23 mouse cellular contexts compared by ENCODE assay signal in genomic region chr11:37913161-37913560, GRCm38 (mm10).
A peak's percentile ranks its signal among the peaks of the same experiment; 100 is the strongest.
DNase-seq lines count a peak whose midpoint lies in the region; ATAC-seq and TF ChIP-seq lines count a peak whose summit lies in the region.
"Had no signal": no experiment of that assay in that cellular context is flagged by ENCODE, and none has a peak within 500 bp of the region (broad histone marks: within the 10 kb centered on the region; RNA-seq: fewer than 3 reads in every experiment).

No protein-coding gene starts in this region.

- TF ChIP-seq RAD21 in MEL (IDR thresholded peaks at IDR 0.05; ENCODE audit: low read depth, low read length): no peak

- no peaks in the 10 kb centered on the region for H3K4me1 ChIP-seq in embryonic facial prominence, embryonic 14.5 days (ENCODE audit: control insufficient read depth, insufficient read depth, low read length)
- no peaks in the 10 kb centered on the region for H3K4me1 ChIP-seq in embryonic facial prominence, embryonic 10.5 days
- H3K4me1 ChIP-seq in limb, embryonic 14.5 days (ENCODE audit: control insufficient read depth, insufficient read depth, low read length): no peaks in the 10 kb centered on the region
- H3K4me1 ChIP-seq in limb, embryonic 10.5 days: no peaks in the 10 kb centered on the region
- H3K4me1 ChIP-seq in MEL (ENCODE audit: control insufficient read depth in 1 of 2, insufficient read depth in 2 of 2, low read length in 2 of 2): no peaks in the 10 kb centered on the region
- H3K4me1 ChIP-seq in midbrain, embryonic 13.5 days (replicated peaks): no peaks in the 10 kb centered on the region
- H3K4me1 ChIP-seq: embryonic facial prominence, embryonic 12.5 days; forebrain, embryonic 12.5 days; hindbrain, embryonic 13.5 days had no signal

- ATAC-seq in embryonic facial prominence, embryonic 14.5 days (ENCODE audit: low read depth): no peak
- ATAC-seq in limb, embryonic 14.5 days (ENCODE audit: low FRiP score, low read depth): no peak
- no peak for ATAC-seq in midbrain, embryonic 13.5 days
- ATAC-seq: forebrain, postnatal 0 days; hindbrain, embryonic 16.5 days; inflammation-experienced regulatory T-cells, adult 6 months; intestine, embryonic 16.5 days had no signal

- TF ChIP-seq POLR2A in limb, embryonic 14.5 days (IDR thresholded peaks at IDR 0.05; ENCODE audit: borderline replicate concordance, extremely low read depth, insufficient read depth, insufficient read length): no peak
- TF ChIP-seq POLR2A in MEL (IDR thresholded peaks at IDR 0.05; ENCODE audit: control insufficient read depth in 1 of 2, insufficient read depth in 1 of 2, low read depth in 1 of 2, low read length in 2 of 2, poor library complexity in 1 of 2): no peak

- no peaks in the 10 kb centered on the region for H3K9me3 ChIP-seq in embryonic facial prominence, embryonic 14.5 days (ENCODE audit: control insufficient read depth, low read length)
- no peaks in the 10 kb centered on the region for H3K9me3 ChIP-seq in embryonic facial prominence, embryonic 10.5 days
- H3K9me3 ChIP-seq in limb, embryonic 14.5 days (ENCODE audit: control insufficient read depth, low read length): no peaks in the 10 kb centered on the region
- H3K9me3 ChIP-seq in limb, embryonic 10.5 days (replicated peaks): no peaks in the 10 kb centered on the region
- H3K9me3 ChIP-seq in MEL (replicated peaks; ENCODE audit: insufficient read depth, low read length): no peaks in the 10 kb centered on the region
- no peaks in the 10 kb centered on the region for H3K9me3 ChIP-seq in midbrain, embryonic 13.5 days
- H3K9me3 ChIP-seq: embryonic facial prominence, embryonic 12.5 days; forebrain, embryonic 12.5 days; hindbrain, embryonic 13.5 days had no signal

- H3K9ac ChIP-seq in embryonic facial prominence, embryonic 14.5 days (ENCODE audit: low read depth, low read length): no peak overlapping the region
- H3K9ac ChIP-seq in limb, embryonic 14.5 days (ENCODE audit: low read depth, low read length, severe bottlenecking): no peak overlapping the region
- H3K9ac ChIP-seq in MEL (ENCODE audit: control insufficient read depth, low read depth, low read length, poor library complexity, severe bottlenecking): no peak overlapping the region
- no peak overlapping the region for H3K9ac ChIP-seq in midbrain, embryonic 13.5 days (replicated peaks)
- H3K9ac ChIP-seq: embryonic facial prominence, embryonic 12.5 days; forebrain, embryonic 12.5 days; forebrain, postnatal 0 days; hindbrain, embryonic 13.5 days had no signal

- no peak overlapping the region for H3K4me2 ChIP-seq in embryonic facial prominence, embryonic 14.5 days (ENCODE audit: low read depth, low read length)
- no peak overlapping the region for H3K4me2 ChIP-seq in limb, embryonic 14.5 days (replicated peaks; ENCODE audit: low read depth, low read length, severe bottlenecking)
- no peak overlapping the region for H3K4me2 ChIP-seq in midbrain, embryonic 13.5 days (replicated peaks)
- H3K4me2 ChIP-seq: embryonic facial prominence, embryonic 12.5 days; forebrain, embryonic 12.5 days; heart, embryonic 11.5 days; hindbrain, embryonic 13.5 days had no signal

- H3K27me3 ChIP-seq in embryonic facial prominence, embryonic 14.5 days (replicated peaks; ENCODE audit: control insufficient read depth, insufficient read depth, low read length): no peaks in the 10 kb centered on the region
- H3K27me3 ChIP-seq in embryonic facial prominence, embryonic 10.5 days (replicated peaks; ENCODE audit: low read depth, poor library complexity, severe bottlenecking): no peaks in the 10 kb centered on the region
- no peaks in the 10 kb centered on the region for H3K27me3 ChIP-seq in limb, embryonic 14.5 days (ENCODE audit: control insufficient read depth, insufficient read depth, low read length)
- no peaks in the 10 kb centered on the region for H3K27me3 ChIP-seq in limb, embryonic 10.5 days (ENCODE audit: low read depth, poor library complexity, severe bottlenecking)
- H3K27me3 ChIP-seq in MEL (ENCODE audit: control insufficient read depth in 1 of 2, insufficient read depth in 2 of 2, low read length in 2 of 2): no peaks in the 10 kb centered on the region
- no peaks in the 10 kb centered on the region for H3K27me3 ChIP-seq in midbrain, embryonic 13.5 days
- H3K27me3 ChIP-seq: embryonic facial prominence, embryonic 12.5 days; forebrain, embryonic 12.5 days; hindbrain, embryonic 13.5 days had no signal

- 45% methylated on average over 2 of the region's 2 CpGs for WGBS in embryonic facial prominence, embryonic 14.5 days
- WGBS in embryonic facial prominence, embryonic 10.5 days: 84% methylated on average over 2 of the region's 2 CpGs
- 63% methylated on average over 2 of the region's 2 CpGs for WGBS in limb, embryonic 14.5 days
- 95% methylated on average over 2 of the region's 2 CpGs for WGBS in limb, embryonic 10.5 days
- 86% methylated on average over 2 of the region's 2 CpGs for WGBS in midbrain, embryonic 13.5 days

- H3K27ac ChIP-seq in embryonic facial prominence, embryonic 14.5 days (replicated peaks; ENCODE audit: low read depth, low read length): no peak overlapping the region
- H3K27ac ChIP-seq in embryonic facial prominence, embryonic 10.5 days (replicated peaks): no peak overlapping the region
- H3K27ac ChIP-seq in limb, embryonic 14.5 days (replicated peaks; ENCODE audit: low read depth, low read length): no peak overlapping the region
- H3K27ac ChIP-seq in limb, embryonic 10.5 days: no peak overlapping the region
- no peak overlapping the region for H3K27ac ChIP-seq in MEL (ENCODE audit: control insufficient read depth, low read depth, low read length)
- no peak overlapping the region for H3K27ac ChIP-seq in midbrain, embryonic 13.5 days
- H3K27ac ChIP-seq: embryonic facial prominence, embryonic 12.5 days; forebrain, embryonic 12.5 days; gastrocnemius, adult 2 months; hindbrain, embryonic 13.5 days had no signal

- H3K4me3 ChIP-seq in embryonic facial prominence, embryonic 14.5 days (ENCODE audit: low read depth, low read length): no peak overlapping the region
- H3K4me3 ChIP-seq in embryonic facial prominence, embryonic 10.5 days: no peak overlapping the region
- no peak overlapping the region for H3K4me3 ChIP-seq in limb, embryonic 14.5 days (replicated peaks; ENCODE audit: low read length)
- H3K4me3 ChIP-seq in limb, embryonic 10.5 days: no peak overlapping the region
- H3K4me3 ChIP-seq in MEL (ENCODE audit: control insufficient read depth in 1 of 2, insufficient read depth in 1 of 2, low read depth in 2 of 2, low read length in 2 of 2): no peak overlapping the region
- H3K4me3 ChIP-seq in midbrain, embryonic 13.5 days (replicated peaks): no peak overlapping the region
- H3K4me3 ChIP-seq: embryonic facial prominence, embryonic 12.5 days; erythroblast, embryonic 14.5 days; forebrain, embryonic 12.5 days; gastrocnemius, adult 2 months; hindbrain, embryonic 13.5 days had no signal

- no peaks in the 10 kb centered on the region for H3K79me2 ChIP-seq in MEL (ENCODE audit: control insufficient read depth, insufficient read depth, low read length, poor library complexity)

- H3K36me3 ChIP-seq in embryonic facial prominence, embryonic 14.5 days (ENCODE audit: control insufficient read depth, insufficient read depth, low read length): no peaks in the 10 kb centered on the region
- H3K36me3 ChIP-seq in embryonic facial prominence, embryonic 10.5 days (replicated peaks): no peaks in the 10 kb centered on the region
- H3K36me3 ChIP-seq in limb, embryonic 14.5 days (ENCODE audit: control insufficient read depth, insufficient read depth, low read length): no peaks in the 10 kb centered on the region
- no peaks in the 10 kb centered on the region for H3K36me3 ChIP-seq in limb, embryonic 10.5 days
- no peaks in the 10 kb centered on the region for H3K36me3 ChIP-seq in MEL (ENCODE audit: control insufficient read depth in 1 of 2, insufficient read depth in 2 of 2, low read length in 2 of 2)
- no peaks in the 10 kb centered on the region for H3K36me3 ChIP-seq in midbrain, embryonic 13.5 days
- H3K36me3 ChIP-seq: embryonic facial prominence, embryonic 12.5 days; forebrain, embryonic 12.5 days; hindbrain, embryonic 13.5 days had no signal

- TF ChIP-seq CTCF in MEL (IDR thresholded peaks at IDR 0.05 in 2 of 3, conservative IDR thresholded peaks at IDR 0.05 in 1 of 3; ENCODE audit: control insufficient read depth in 1 of 3, insufficient read depth in 1 of 3, low read depth in 2 of 3, low read length in 3 of 3, poor library complexity in 1 of 3, severe bottlenecking in 1 of 3): no peak

- peak; percentile 62 for DNase-seq in embryonic facial prominence, embryonic 14.5 days (ENCODE audit: low spot score)
- DNase-seq in embryonic facial prominence, embryonic 10.5 days (ENCODE audit: low spot score): no peak
- peak; percentile 5 for DNase-seq in limb, embryonic 14.5 days (ENCODE audit: low spot score)
- no peak for DNase-seq in limb, embryonic 10.5 days (ENCODE audit: low spot score)
- peak; percentile 3 for DNase-seq in MEL (ENCODE audit: low read depth, low spot score)
- DNase-seq: adrenal gland, adult 2 months; adrenal gland, postnatal 14 days; cerebellum, adult 11-12 months; cerebellum, adult 8-10 months; cerebellum, postnatal 14 days; forebrain, postnatal 0 days; gastrocnemius, adult 2 months; gastrocnemius, postnatal 14 days; heart, adult 11 months had no signal

- no peak for TF ChIP-seq EP300 in MEL (IDR thresholded peaks at IDR 0.05; ENCODE audit: low read depth in 1 of 2, low read length in 2 of 2)

TF ChIP-seq in MEL, 35 proteins besides CTCF, POLR2A, EP300 and RAD21 (continues in another document):
- TF ChIP-seq MYC (IDR thresholded peaks at IDR 0.05; ENCODE audit: low read depth, low read length) (no peak), SIN3A (IDR thresholded peaks at IDR 0.05; ENCODE audit: low read length) (no peak), GABPA (IDR thresholded peaks at IDR 0.05; ENCODE audit: low read depth, low read length) (no peak), NELFE (IDR thresholded peaks at IDR 0.05; ENCODE audit: low read depth, low read length) (no peak), ETS1 (IDR thresholded peaks at IDR 0.05; ENCODE audit: low read depth, low read length) (no peak), SMC3 (IDR thresholded peaks at IDR 0.05; ENCODE audit: low read depth, low read length) (no peak), MAFK (IDR thresholded peaks at IDR 0.05; ENCODE audit: borderline replicate concordance, low read depth, low read length) (no peak), TAL1 (IDR thresholded peaks at IDR 0.05; ENCODE audit: low read length) (no peak), JUND (IDR thresholded peaks at IDR 0.05; ENCODE audit: low read depth, low read length) (no peak), POLR2AphosphoS5 (IDR thresholded peaks at IDR 0.05; ENCODE audit: borderline replicate concordance, low read depth, low read length) (no peak), GATA1 (IDR thresholded peaks at IDR 0.05; ENCODE audit: low read depth, low read length) (no peak), KAT2A (conservative IDR thresholded peaks at IDR 0.05; ENCODE audit: low read depth, low read length) (no peak), BHLHE40 (IDR thresholded peaks at IDR 0.05; ENCODE audit: borderline replicate concordance, low read depth, low read length) (no peak), TBP (IDR thresholded peaks at IDR 0.05; ENCODE audit: low read depth, low read length) (no peak), ZC3H11A (IDR thresholded peaks at IDR 0.05; ENCODE audit: low read depth, low read length) (no peak)

Comparison
In these comparisons a context has a peak if more than half of its experiments do, and no peak if none do; other contexts are left out.
1. DNase-seq: peak in embryonic facial prominence, embryonic 14.5 days (single experiment), limb, embryonic 14.5 days (single experiment) and MEL (single experiment); none in embryonic facial prominence, embryonic 10.5 days (single experiment) and limb, embryonic 10.5 days (single experiment).